Mouse (Mus musculus) Muller cell, postnatal 12 days (primary cell): ENCODE results near the gene Capsl.

Experiments
- DNase-seq: peaks from one replicate; pipeline ENCODE4 v3.0.0-alpha.2; 2015; ENCODE audit errors: inconsistent ontology term

Gene Capsl

DNA sequence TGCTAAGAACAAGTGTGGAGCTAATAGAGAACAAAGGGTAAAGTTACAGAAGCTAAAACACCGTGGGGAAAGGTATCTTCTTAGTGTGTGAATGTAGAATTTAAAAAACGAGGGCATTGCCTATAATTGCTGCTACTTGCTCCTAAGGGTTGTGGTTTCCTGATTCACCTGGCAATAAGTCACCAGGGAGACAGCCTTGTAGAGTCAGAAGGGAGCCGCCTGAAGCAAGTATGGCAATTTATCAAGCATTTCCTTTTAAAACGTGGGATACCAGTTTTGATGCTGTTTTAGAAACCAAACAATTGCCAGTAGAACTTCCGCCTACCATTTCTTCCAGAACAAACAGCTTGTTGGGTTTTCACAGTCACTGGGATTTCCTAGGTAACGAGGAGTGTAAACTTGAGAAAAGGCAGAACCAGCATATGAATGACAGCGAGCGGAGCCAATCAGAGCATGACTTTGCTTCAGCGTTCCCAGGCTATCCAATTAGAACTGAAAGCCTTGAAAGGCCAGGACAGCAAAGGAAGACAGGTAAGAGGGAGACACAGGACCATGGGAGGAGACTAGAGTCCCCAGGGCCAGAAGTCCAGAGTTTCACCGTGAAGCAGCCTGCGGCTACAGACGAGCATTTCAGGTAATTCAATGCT is at the start of gene Capsl:
Capsl (plus strand) TSS at position 495 of the 647 bp plus-strand sequence.
- DNase-seq = peak; percentile 43

DNA sequence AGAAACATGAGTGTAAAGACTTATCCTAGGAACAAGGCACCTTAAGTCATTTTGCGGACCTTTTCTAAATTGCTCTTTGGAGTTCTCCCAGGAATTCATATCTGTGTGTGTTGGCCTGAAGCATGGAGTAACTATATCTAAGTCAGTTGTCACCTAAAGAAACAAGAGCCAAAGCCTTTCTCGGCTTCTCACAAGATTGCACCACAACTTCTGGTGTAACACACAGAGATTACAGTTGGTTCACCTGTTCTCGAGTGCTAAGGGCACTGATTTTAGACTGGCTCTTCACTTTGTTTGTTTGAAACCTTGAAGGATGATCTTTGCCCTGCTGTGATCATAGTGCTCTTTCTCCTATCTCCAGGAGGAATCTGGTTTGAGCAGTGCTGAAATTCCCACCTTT is 26.4 kb upstream of the Capsl start:
- DNase-seq = no peak

DNA sequence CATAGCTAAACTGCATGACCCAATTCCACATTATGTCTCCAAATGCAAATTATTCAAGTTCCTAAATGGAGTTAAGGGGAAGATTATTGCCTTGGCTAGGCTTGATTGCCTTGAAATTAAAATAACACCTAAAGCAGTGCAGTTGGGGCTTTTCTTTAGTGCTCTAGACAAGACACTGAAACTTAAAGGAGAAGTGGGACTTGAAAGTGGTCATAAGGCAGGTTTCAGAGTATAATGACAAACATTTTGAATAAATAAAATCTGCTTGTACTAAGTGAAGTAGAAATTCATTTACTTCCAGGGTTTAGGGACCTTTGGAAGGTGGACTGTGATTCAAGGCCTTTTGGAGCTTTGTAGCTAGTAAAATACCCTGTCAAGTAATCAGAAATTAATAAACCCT is 14.7 kb upstream of the Capsl start:
- no peak for DNase-seq

DNA sequence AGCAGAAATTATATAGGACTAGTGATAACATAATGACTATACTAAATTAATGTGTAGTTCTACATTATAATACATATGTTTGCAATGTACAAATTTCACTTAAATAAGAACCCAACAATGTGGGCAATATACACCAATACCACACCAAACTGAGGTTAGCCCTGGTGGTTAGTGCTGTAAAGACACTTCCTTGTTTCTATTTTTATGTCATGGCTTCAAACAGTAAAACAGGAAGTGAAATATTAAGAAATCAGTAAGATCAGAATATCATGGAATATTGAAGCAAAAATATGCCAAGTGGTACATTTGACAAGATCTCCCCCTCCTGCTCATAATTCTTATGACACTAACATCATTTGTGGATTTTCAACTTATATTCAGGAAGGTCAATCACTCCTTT is 8.0 kb upstream of the Capsl start:
- DNase-seq = no peak

DNA sequence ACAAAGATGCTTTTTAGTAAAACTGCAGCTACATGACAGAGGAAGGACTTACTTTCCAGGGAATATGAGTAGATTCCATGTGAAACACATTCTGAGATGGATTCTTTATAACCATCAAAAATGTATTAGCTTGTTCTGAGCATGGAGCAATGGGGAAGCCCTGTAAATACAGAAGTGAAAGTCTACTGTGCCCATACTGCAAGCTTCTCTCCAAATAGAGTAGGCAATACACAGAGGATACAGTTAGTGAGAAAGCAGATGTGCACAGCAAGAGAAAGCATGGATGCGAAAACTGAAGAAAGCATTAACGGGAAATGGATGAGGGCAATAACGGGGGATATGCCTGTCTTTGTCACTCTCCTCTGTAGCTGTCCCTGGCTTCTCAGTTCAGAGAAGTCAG is 6.0 kb upstream of the Capsl start:
- no peak for DNase-seq

DNA sequence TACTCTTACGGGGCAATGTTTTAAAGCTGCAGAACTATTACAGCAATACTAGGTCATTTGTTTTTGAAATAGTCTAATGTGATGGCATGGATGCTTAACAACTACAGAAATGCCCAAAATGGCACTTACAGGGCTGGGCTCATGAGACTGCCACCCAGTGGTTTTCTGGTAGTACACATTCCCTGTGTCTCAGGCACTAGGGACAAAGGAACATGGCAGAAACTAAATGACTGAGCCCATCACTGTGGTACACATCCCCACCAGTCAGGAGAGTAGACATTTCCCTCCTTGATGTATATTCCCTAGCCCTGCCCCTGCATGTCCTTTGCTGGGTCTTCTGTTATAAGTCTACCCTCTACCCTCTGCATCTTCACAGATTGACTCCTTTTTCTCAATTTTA is 16.2 kb downstream of the Capsl start:
- no peak for DNase-seq

DNA sequence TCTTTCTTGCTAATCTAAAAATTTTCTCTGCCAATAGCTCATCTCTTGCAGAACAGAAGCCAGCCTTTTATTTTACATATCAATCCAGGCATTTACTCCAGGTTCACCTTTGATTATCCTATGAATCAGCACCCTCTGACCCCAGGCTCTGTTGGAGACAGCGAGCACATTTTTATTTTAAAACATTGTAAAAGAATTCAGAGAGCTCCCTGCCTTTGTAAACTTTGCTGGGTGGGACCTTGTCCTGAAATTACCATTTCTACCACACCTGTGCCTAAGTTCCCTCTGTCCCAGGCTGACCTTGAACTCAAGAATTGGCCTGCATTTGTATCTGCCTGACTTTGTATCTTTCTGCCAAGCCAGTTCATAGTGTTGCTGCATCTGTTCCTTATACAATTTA is 17.0 kb downstream of the Capsl start:
- DNase-seq = no peak

DNA sequence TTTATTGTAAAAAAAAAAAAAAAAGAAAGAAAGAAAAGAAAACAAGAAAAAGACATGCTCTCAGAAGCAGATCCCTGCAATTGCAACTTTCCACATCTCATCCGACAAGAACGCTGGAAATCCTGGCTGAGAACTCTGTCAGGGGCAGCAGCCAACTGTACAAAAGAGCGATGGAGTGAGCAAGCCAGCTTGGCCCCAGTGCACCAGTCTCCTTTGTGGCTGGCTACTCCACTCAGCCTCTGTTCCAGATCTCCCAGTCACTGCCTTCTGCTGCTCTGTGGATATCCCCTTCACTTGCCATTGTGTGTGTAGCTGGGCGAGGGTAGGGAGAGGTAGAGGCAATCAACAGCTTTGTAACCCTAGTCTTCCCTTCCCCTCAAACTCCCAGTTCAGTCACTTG is 18.4 kb downstream of the Capsl start:
- DNase-seq = no peak

DNA sequence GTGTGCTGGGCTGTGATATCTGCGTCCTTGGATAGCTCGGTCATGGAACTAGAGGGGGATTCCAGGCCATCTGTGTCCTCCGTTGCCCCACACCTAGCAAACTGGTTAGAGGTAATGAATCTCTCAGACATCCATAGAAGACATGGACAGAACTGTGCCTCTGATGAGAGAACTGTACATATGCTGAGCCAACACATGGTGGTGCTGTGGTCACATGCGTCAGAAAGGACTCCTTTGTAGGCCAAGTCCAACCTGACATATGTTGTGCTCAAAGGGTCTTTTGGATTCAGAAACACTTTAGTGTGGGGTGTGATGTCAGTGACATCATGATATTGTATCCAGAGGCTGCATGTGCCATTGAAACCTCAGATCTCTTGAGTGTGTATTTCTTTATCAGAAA is 19.4 kb downstream of the Capsl start:
- no peak for DNase-seq

DNA sequence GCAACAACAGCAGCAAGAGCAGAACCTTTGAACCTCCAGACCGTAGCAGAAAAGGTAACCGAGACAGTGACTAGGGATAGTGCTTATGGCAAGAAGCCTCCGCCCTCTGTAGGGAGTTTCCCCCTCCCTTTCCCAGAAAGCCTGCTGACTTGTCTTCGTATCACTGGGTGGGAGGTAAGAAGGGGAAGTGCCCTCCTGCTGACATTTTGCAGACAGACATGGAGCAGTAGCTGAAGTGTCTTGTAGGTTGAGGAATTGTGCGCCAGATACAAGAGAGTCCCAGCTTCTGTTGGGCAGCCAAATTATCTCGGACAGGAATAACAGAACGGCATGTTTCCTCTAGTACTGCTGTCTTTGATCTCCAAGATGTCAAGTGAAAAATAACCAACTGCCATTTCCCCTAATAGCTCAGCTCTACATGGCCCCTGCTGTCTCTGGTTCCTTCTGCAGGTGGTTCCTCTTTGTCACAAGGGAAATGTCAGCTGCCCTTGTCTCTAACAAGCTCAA is 27.7 kb downstream of the Capsl start:
- DNase-seq = no peak

DNA sequence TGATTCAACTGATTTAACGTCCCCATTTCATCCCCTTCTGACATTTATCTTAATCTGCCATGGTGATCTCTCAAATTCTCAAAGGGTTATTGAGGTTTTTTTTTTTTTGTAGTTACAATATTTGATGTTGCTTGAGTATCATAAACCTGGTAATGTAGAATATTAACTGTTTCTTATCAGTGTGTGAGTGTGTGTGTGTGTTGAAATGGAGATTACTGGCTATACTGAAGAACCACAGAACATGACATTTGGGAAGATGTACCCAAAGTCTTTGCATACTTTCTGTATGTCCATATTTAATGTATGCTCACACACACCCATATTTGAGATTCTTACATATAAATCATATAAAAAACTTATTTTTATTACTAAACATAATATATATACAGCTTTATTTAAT is 28.2 kb downstream of the Capsl start:
- no peak for DNase-seq

DNA sequence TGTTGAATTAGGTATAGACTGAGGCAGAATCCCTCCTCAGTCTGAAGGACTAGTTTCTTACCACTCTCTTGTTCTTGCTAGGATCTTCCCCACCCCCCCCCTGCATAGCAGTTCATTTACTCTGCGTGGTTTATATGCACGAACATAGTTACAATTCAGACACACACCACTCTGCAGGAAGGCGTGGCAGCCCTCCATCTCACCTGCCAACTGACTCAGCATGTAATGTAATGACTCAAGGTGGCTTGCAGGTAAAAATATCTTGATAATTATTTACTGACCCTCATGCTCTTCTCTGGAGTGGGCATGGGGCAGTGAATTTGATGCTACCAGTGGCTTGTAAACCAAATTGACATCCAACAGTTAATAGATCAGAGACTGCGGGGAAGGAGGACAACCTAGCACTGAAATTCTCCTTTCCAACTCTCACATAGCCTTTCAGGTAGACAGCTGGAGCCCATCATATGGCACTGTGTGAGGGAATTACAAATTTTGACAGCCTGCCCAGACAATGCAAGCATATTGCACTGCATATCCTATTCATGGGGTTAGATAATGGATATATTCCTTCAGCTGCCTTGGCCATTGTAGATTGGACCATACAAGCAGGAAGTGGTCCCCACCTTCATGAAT is 35.3 kb downstream of the Capsl start:
- DNase-seq = no peak

DNA sequence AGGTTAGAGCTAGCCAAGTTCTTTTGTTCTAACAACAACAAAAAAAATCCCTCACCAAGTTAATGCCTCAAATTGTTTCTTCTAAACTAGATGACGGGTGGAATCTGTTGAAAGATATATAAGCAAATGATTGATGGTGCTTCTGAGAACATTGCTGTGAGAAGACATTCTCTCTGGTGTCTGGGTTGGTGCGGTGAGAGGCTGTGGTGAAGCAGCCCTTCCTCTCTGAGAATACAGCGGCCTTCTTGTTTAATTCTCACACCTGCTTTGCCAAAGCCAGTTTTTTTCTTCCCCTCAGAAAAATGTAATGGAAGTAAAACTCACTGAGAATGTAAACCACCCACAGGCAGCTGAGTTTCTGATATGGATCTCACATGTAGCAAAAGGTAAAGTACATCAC is 36.3 kb downstream of the Capsl start:
- DNase-seq = no peak

DNA sequence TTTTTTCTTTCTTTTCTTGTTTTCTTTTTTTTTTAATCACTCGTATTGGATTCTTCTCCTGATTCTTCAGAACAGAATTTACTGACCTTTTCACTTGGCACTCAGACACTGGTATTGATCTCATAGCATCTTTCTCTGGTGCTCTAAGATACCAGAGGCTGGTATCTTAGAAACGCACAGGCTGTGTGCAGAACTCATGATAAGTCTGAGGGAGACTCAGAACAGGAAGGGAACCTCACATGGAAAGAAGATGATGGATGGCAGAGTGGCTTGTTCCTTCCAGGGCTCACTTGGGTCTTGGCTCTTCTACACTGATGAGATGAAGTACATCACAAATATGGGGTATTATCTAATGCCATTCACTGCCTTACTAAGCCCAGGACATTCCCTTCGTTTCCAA is 36.8 kb downstream of the Capsl start:
- DNase-seq = no peak

DNA sequence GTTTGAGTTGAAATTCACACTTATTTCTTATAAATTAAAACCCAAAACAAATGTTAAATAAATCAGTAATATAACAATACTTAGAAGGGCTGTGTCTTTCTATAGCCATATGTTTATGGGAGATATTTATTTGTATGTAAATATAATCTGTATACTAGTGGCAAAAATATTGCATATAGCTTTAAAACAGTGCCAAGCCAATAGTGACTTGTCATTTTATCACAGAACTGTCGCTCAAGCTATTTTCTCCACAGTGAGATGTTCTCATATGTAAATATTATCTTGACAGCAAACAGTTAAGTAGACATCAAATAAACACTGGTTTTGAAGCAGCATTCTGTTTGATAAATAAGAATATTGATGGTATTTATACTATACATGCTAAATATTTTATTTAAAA is 37.4 kb downstream of the Capsl start:
- no peak for DNase-seq

DNA sequence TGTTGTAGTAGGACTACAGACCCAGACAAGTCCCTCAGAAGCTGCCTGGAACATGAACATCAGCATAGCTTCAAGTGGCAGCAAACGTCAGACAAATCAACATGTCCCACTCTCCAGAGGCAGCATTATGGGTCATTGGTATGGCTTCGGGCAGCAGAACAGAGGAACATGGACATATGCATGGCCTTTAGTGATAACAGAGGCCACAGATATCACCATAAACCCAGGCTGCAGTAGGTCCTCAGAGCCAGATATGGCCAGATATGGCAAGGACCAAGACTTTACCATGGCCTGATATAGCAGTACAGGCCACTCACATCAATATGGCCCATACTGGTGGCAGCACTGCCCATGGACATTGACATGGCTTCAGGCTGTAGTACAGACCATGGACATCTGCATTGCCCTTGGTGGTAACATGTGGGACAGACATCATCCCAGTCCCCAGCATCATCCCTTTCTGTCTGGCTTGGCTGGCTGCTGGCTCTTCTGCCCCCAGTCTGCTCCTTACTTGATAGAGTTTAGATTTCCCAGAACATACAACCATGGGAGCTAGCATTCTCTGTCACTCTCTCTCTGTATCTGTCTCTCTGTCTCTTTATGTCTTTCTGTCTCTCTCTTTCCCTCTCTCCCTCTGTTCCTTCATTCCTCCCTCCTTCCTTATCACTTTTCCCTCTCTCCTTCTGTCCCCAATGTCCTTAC is 53.7 kb downstream of the Capsl start:
- DNase-seq = no peak

DNA sequence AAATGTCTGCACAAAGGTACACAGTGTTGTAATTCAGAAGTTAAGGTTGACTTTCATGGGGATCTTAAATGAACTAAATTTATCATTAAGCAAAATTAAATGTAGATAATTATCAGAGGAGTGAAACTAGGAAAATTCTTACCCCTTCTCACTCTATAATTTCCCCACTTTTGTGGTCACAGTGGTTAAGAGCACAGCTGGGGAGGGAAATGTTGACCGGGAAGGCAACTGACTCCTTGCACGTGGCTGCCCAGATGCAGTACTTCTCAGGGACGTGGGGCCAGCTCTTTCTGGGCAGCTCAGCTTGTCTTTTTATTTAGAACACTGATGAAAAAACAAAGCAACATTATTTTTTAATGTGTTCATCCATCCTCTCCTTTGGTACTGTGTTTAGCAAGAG is 56.2 kb downstream of the Capsl start:
- no peak for DNase-seq
